Mouse (Mus musculus) forebrain, embryonic 16.5 days (tissue): Measurements from ENCODE around the gene Tada1. TPM values are rescaled to one million over a fixed set of nuclear protein-coding genes. Genes with fewer than 3 reads are reported as not detected.

Experiments
- ATAC-seq: fragments of 200-750 bp; cut with Nextera tagmentation; 2 replicates; pipeline ENCODE4 v1.8.0; 2017; ENCODE audit warnings: mild to moderate bottlenecking, moderate library complexity
- H3K27ac ChIP-seq: fragments of 300-500 bp; sonication (generic); 2 replicates; pipeline ENCODE4 v1.5.1; 2014; ENCODE audit warnings: low read length, control low read depth
- H3K27me3 ChIP-seq: fragments of 300-500 bp; sonication (generic); replicated peaks from 2 replicates; pipeline ENCODE4 v1.6.1; 2014; ENCODE audit warnings: low read length; ENCODE audit not compliant: control insufficient read depth, insufficient read depth
- H3K36me3 ChIP-seq: fragments of 300-500 bp; sonication (generic); 2 replicates; pipeline ENCODE4 v1.6.1; 2014; ENCODE audit not compliant: control insufficient read depth, insufficient read depth
- H3K4me1 ChIP-seq: fragments of 300-500 bp; sonication (generic); replicated peaks from 2 replicates; pipeline ENCODE4 v1.6.1; 2014; ENCODE audit warnings: low read length; ENCODE audit not compliant: control insufficient read depth, insufficient read depth
- H3K4me2 ChIP-seq: fragments of 300-500 bp; sonication (generic); 2 replicates; pipeline ENCODE4 v1.6.1; 2014; ENCODE audit warnings: mild to moderate bottlenecking, low read length, control low read depth
- H3K4me3 ChIP-seq: fragments of 300-500 bp; sonication (generic); replicated peaks from 2 replicates; pipeline ENCODE4 v1.5.1; 2014; ENCODE audit warnings: mild to moderate bottlenecking, low read length, control low read depth
- H3K9ac ChIP-seq: fragments of 300-500 bp; sonication (generic); replicated peaks from 2 replicates; pipeline ENCODE4 v1.6.1; 2014; ENCODE audit warnings: low read depth, low read length, control low read depth
- H3K9me3 ChIP-seq: fragments of 300-500 bp; sonication (generic); 2 replicates; pipeline ENCODE4 v1.6.1; 2016; ENCODE audit warnings: low read length; ENCODE audit not compliant: control insufficient read depth
- WGBS: fragments of 180-500 bp; shearing (Covaris S2); extraction: QIAGEN DNeasy Blood & Tissue Kit; methylation state at CpG from one replicate; pipeline ENCODE4 v1.1.7; 2014; 5-methylcytosine and 5-hydroxymethylcytosine counted together
- polyA plus RNA-seq: library from polyadenylated mRNA; unstranded; fragments of >200 nt; fragmentation: Nextera tagmentation; extraction: Ambion mirVana; gene quantifications from 2 replicates; pipeline ENCODE4 v1.2.1, GENCODE M21; 2015

Tada1 gene
- polyA plus RNA-seq, 1 experiment from 2014 or later = 106 TPM

DNA sequence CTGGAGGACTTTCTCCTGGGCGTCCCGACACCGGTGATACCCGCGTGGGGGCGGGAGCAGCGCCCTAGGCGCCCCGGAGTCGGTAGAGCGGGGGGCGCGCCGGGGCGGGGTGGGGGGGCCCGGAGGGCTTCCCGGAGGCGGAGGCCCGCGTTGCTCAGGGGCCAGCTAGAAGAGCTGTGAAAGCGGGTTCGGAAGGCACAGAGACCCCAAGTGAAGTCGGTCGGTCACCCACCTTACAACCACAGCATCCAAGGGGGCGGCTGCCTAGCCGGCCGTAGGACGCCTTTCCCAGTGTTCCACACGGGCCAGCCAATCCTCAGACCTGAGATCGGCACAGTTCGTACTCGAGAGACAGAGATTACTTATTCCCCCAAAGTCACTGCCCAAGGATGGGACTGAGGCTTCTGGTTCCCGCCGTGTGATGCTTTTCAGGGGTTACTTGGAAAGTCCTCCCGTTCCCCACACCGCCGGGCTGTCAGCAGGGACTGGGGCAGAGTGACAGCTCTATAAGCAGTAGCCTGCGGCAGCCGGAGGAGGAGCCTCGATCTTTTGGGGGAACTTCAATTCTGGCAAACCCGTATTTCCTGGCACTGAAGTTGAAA, 834 bp downstream of the Tada1 start:
- H3K27ac ChIP-seq = peak overlapping the region; percentile 81
- H3K9me3 ChIP-seq = no peaks in the 10 kb centered on the region
- peak overlapping the region; percentile 97 for H3K4me3 ChIP-seq
- no peaks in the 10 kb centered on the region for H3K27me3 ChIP-seq
- peak overlapping the region; percentile 98 for H3K9ac ChIP-seq
- H3K4me1 ChIP-seq = peaks cover 21% of the 10 kb centered on the region
- peak; percentile 47 for ATAC-seq
- peak overlapping the region; percentile 57 for H3K4me2 ChIP-seq
- 0% methylated on average over 26 of the region's 41 CpGs for WGBS
- 0 out of 2 replicates have a peak, but pooled peaks cover 2% of the 10 kb centered on the region for H3K36me3 ChIP-seq

GRCm38 (mm10) chr1:166381336-166381735, 2.4 kb downstream of the Tada1 start:
- H3K9ac ChIP-seq = no peak overlapping the region
- 89% methylated on average over 10 of the region's 10 CpGs for WGBS
- no peak overlapping the region for H3K4me2 ChIP-seq

DNA sequence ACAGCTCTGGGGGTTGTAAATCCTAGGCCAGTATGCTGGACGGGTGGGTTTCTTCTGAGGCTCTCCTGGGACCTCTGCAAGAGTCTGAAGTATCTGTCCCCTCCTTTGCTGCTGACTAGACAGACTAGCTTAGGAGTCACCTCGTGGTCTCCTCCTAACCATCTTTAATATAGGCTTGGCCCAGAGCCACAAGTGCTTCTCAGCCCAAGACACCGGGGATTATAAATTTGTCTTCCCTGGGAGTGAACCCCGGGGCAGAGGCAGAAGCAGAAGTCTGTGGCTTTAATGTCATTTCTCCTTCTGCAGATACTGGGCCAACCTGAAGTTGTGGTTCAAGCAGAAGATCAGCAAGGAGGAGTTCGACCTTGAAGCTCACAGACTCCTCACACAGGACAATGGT, 2.9 kb downstream of the Tada1 start:
- Histone ChIP-seq H3K4me3 (no peak overlapping the region), H3K36me3 (peaks cover 8% of the 10 kb centered on the region), H3K4me2 (no peak overlapping the region), H3K27me3 (no peaks in the 10 kb centered on the region), H3K9ac (no peak overlapping the region), H3K9me3 (no peaks in the 10 kb centered on the region), H3K4me1 (peaks cover 25% of the 10 kb centered on the region), H3K27ac (no peak overlapping the region)
- WGBS = 79% methylated on average over 5 of the region's 5 CpGs
- ATAC-seq = no peak

More at GRCm38 (mm10) chr1:166381336-166381735, 2.4 kb downstream of the Tada1 start:
- Histone ChIP-seq H3K9me3 (no peaks in the 10 kb centered on the region), H3K4me3 (no peak overlapping the region), H3K27ac (no peak overlapping the region), H3K36me3 (peaks cover 8% of the 10 kb centered on the region), H3K4me1 (peaks cover 25% of the 10 kb centered on the region), H3K27me3 (no peaks in the 10 kb centered on the region)
- no peak for ATAC-seq

DNA sequence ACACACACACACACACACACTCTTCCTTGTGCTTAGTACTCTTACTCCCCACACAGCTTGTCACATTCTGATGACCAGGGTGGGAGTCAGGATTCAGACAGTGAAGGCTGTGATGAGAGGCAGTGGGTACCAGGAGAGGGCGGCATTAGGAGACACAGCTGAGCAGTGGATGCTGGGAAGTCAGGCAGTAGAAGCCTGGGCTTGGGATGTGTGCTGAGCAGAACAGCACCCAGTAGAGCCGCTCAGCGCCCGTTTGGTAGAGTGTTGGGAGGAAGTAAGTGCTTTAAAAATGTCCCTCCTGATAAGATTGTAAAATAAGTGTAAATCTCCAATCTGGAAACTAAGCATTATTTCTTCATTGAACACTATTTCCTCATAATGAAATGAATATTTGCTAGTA, 3.7 kb downstream of the Tada1 start:
- Histone ChIP-seq H3K36me3 (peaks cover 11% of the 10 kb centered on the region), H3K4me2 (no peak overlapping the region), H3K9ac (no peak overlapping the region), H3K27me3 (no peaks in the 10 kb centered on the region), H3K4me1 (peaks cover 25% of the 10 kb centered on the region), H3K4me3 (no peak overlapping the region), H3K9me3 (no peaks in the 10 kb centered on the region), H3K27ac (no peak overlapping the region)
- 91% methylated on average over 4 of the region's 4 CpGs for WGBS
- no peak for ATAC-seq

DNA sequence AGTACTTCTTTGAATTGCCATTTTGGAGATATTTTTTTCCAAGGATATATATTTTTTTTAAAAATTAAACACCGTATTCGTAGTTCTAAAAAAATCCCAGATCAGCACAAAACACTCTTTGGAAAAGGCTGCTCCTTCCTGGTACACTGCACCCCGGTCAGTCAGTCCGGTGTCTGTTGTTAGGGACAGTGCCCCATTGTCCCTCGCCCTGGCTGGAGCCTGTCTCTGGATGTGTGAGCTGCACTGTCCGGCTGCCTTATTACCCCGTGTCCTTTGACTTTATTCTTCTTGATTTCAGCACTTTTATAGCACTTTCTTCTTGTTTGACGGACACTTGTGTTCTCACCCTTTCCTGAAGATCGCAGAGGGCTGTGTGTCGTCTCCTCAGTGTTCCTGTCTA, 5.7 kb downstream of the Tada1 start:
- Histone ChIP-seq H3K4me3 (no peak overlapping the region), H3K4me1 (peaks cover 23% of the 10 kb centered on the region), H3K27me3 (no peaks in the 10 kb centered on the region), H3K4me2 (no peak overlapping the region), H3K27ac (no peak overlapping the region), H3K36me3 (peaks cover 24% of the 10 kb centered on the region), H3K9me3 (no peaks in the 10 kb centered on the region), H3K9ac (no peak overlapping the region)
- ATAC-seq = no peak
- WGBS = 94% methylated on average over 10 of the region's 10 CpGs

DNA sequence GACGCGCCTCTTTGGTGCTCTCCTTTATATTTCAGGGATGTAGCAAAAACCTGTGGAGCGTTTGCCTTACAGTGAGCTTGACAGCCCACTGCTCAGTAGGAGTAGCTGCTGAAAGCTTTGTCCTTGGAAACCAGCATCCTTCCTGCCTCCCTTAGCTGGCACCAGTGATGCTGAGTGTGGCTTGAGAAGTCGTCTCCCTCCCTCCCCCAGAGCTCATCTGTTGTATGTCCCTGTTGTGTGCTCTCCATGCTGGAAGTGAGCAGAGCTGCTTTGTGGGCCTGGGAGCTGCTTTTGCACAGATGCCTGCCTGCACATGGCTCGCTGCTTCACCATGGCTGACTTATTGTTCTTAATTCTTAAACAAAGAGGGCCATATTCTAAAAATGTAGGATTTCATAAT, 6.5 kb downstream of the Tada1 start:
- peak; percentile 19; the same call in 1 of the 2 replicates for ATAC-seq
- H3K9me3 ChIP-seq = no peaks in the 10 kb centered on the region
- H3K4me1 ChIP-seq = peaks cover 18% of the 10 kb centered on the region
- no peaks in the 10 kb centered on the region for H3K27me3 ChIP-seq
- no peak overlapping the region for H3K9ac ChIP-seq
- H3K36me3 ChIP-seq = peaks cover 27% of the 10 kb centered on the region
- H3K27ac ChIP-seq = no peak overlapping the region
- no peak overlapping the region for H3K4me3 ChIP-seq
- 72% methylated on average over 5 of the region's 5 CpGs for WGBS
- H3K4me2 ChIP-seq = no peak overlapping the region

GRCm38 (mm10) chr1:166388511-166388910, 9.6 kb downstream of the Tada1 start:
- peaks cover 36% of the 10 kb centered on the region for H3K36me3 ChIP-seq
- peaks cover 4% of the 10 kb centered on the region for H3K4me1 ChIP-seq
- H3K9me3 ChIP-seq = no peaks in the 10 kb centered on the region
- H3K9ac ChIP-seq = no peak overlapping the region
- WGBS = 93% methylated on average over 11 of the region's 11 CpGs
- H3K4me2 ChIP-seq = no peak overlapping the region
- H3K27ac ChIP-seq = no peak overlapping the region
- H3K27me3 ChIP-seq = no peaks in the 10 kb centered on the region
- no peak for ATAC-seq
- no peak overlapping the region for H3K4me3 ChIP-seq

DNA sequence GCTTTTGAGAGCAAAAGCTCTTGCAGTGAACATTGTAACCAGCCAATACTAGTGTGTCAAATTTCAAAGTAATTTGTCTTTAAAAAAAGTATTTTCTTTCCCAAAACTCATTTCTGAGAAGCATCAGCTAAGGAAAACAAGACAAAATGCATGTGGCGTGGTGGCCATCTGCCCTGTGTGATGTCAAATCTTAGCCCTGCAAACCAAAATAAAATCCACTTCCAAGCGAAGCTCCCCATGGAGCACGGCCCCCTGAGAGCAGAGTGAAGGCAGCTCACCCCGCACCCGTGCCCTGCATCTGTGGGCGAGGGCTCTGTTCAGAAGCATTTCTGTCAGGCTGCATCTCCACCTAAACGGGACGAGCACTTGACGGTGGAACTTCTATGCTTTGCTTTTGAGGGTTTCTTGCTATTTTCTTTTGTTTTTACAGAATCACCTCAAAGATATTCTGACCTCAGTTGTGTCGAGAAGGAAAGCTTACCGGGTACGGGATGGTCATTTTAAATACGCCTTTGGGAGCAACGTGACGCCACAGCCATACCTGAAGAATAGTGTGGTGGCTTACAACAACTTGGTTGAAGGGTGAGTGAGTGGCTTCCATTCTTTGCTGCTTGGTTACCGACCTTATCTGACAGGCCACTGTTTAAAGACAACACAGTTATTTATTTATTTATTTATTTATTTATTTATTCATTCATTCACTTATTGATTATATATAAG, 10.7 kb downstream of the Tada1 start:
- Histone ChIP-seq H3K4me2 (no peak overlapping the region), H3K27me3 (no peaks in the 10 kb centered on the region), H3K27ac (no peak overlapping the region), H3K9ac (no peak overlapping the region), H3K4me1 (peaks cover 4% of the 10 kb centered on the region), H3K36me3 (peaks cover 41% of the 10 kb centered on the region), H3K9me3 (no peaks in the 10 kb centered on the region), H3K4me3 (no peak overlapping the region)
- 95% methylated on average over 16 of the region's 16 CpGs for WGBS
- ATAC-seq = no peak

DNA sequence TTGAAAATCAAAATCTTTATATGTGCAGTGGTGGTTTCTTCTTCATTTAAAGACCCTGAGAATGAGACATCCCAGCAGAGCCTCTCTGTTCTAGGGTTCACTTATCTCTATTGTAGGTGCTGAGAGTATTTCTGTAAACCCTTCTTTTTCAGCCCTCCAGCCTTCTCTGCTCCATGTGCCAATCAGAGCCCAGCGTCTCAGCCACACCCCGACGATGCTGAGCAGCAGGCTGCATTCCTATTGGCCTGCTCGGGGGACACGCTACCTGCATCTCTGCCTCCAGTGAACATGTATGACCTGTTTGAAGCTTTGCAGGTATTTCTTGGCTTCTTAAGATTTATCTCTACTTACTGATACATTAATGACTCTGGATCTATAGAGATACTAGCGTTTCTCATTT, 12.8 kb downstream of the Tada1 start:
- no peak overlapping the region for H3K4me3 ChIP-seq
- no peak for ATAC-seq
- H3K4me2 ChIP-seq = no peak overlapping the region
- no peaks in the 10 kb centered on the region for H3K27me3 ChIP-seq
- 90% methylated on average over 6 of the region's 6 CpGs for WGBS
- no peaks in the 10 kb centered on the region for H3K4me1 ChIP-seq
- H3K9me3 ChIP-seq = no peaks in the 10 kb centered on the region
- no peak overlapping the region for H3K27ac ChIP-seq
- peaks cover 38% of the 10 kb centered on the region for H3K36me3 ChIP-seq
- no peak overlapping the region for H3K9ac ChIP-seq
